Mouse (Mus musculus) hindbrain, postnatal 0 days (tissue): ENCODE data around the gene Mrps34. TPM values are rescaled to one million over a fixed set of nuclear protein-coding genes. Genes with fewer than 3 reads are reported as not detected.

ENCODE experiments used
- ATAC-seq: fragments of 200-750 bp; cut with Nextera tagmentation; 2 replicates; pipeline ENCODE4 v1.8.0; 2017; ENCODE audit warnings: mild to moderate bottlenecking, moderate TSS enrichment, moderate library complexity
- DNase-seq: peaks from one replicate; pipeline ENCODE4 v3.0.0-alpha.2; 2015; ENCODE audit warnings: low spot score
- H3K27ac ChIP-seq: fragments of 300-500 bp; sonication (generic); 2 replicates; pipeline ENCODE4 v1.5.1; 2014; ENCODE audit warnings: mild to moderate bottlenecking
- H3K27me3 ChIP-seq: fragments of 300-500 bp; sonication (generic); 2 replicates; pipeline ENCODE4 v1.6.1; 2014; ENCODE audit warnings: low read length, mixed read lengths; ENCODE audit not compliant: insufficient read depth
- H3K36me3 ChIP-seq: fragments of 300-500 bp; sonication (generic); 2 replicates; pipeline ENCODE4 v1.6.1; 2014; ENCODE audit warnings: low read length, mixed read lengths; ENCODE audit not compliant: insufficient read depth
- H3K4me1 ChIP-seq: fragments of 300-500 bp; sonication (generic); 2 replicates; pipeline ENCODE4 v1.6.1; 2014; ENCODE audit warnings: antibody characterized with exemption, low read length, mixed read lengths; ENCODE audit not compliant: insufficient read depth
- H3K4me2 ChIP-seq: fragments of 300-500 bp; sonication (generic); 2 replicates; pipeline ENCODE4 v1.6.1; 2014; ENCODE audit warnings: low read depth, mild to moderate bottlenecking, low read length, moderate library complexity, mixed read lengths
- H3K4me3 ChIP-seq: fragments of 300-500 bp; sonication (generic); 2 replicates; pipeline ENCODE4 v1.5.1; 2014; ENCODE audit warnings: low read length
- H3K9ac ChIP-seq: fragments of 300-500 bp; sonication (generic); replicated peaks from 2 replicates; pipeline ENCODE4 v1.6.1; 2014; ENCODE audit warnings: mild to moderate bottlenecking, low read length, moderate library complexity, mixed read lengths
- H3K9me3 ChIP-seq: fragments of 300-500 bp; sonication (generic); 2 replicates; pipeline ENCODE4 v1.6.1; 2016; ENCODE audit warnings: low read length, mixed read lengths
- CTCF ChIP-seq: IDR thresholded peaks from 2 replicates; pipeline ENCODE4 v1.5.1; 2016; ENCODE audit warnings: antibody characterized with exemption, control low read depth, low read depth
- WGBS: fragments of 180-500 bp; shearing (Covaris S2); extraction: QIAGEN DNeasy Blood & Tissue Kit; methylation state at CpG from one replicate; pipeline ENCODE4 v1.1.7; 2014; 5-methylcytosine and 5-hydroxymethylcytosine counted together
- polyA plus RNA-seq: library from polyadenylated mRNA; unstranded; fragments of >200 nt; fragmentation: Nextera tagmentation; extraction: Ambion mirVana; gene quantifications from 2 replicates; pipeline ENCODE4 v1.2.1, GENCODE M21; 2015
- total RNA-seq: library from RNA; depleted of rRNA; stranded (reverse); fragments of >200 nt; gene quantifications from 2 replicates; pipeline ENCODE4 v1.2.3, GENCODE M21; 2014

Gene Mrps34
- total and polyA plus RNA-seq, 2 experiments from 2014 or later = 37.8 to 124 TPM

- Histone ChIP-seq H3K36me3 (peaks cover 93% of the 10 kb centered on the region), H3K4me2 (no peak overlapping the region), H3K9me3 (no peaks in the 10 kb centered on the region), H3K4me1 (no peaks in the 10 kb centered on the region), H3K27me3 (no peaks in the 10 kb centered on the region), H3K9ac (no peak overlapping the region), H3K4me3 (no peak overlapping the region), H3K27ac (no peak overlapping the region)
- WGBS = 82% methylated on average over 2 of the region's 2 CpGs
- ATAC-seq = no peak
- no peak for DNase-seq
- TF ChIP-seq CTCF = no peak
Measured at GRCm38 (mm10) chr17:24907591-24907990, 12.7 kb downstream of the Mrps34 start.

DNA sequence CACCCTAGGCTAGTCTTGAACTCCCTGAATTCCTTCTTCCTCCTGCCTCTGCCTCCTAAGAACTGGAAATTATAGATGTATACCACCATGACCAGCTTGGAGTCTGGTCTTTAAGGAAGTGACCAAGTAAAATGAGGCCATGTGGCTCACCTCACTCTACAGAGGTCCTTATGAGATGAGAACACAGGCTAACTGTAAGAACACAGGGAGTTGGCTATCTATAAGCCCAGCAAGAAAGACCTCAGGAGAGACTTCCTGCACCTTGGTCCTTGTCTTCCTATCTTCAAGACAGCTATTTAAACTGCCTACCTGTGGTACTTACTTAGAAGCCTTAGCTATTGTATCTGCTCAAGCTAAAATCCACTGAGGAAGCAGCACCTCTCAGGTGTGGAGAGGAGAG is 19.1 kb downstream of the Mrps34 start:
- ATAC-seq (no peak), DNase-seq (no peak)
- peaks cover 91% of the 10 kb centered on the region for H3K36me3 ChIP-seq
- H3K27ac ChIP-seq = no peak overlapping the region
- H3K4me2 ChIP-seq = no peak overlapping the region
- H3K27me3 ChIP-seq = no peaks in the 10 kb centered on the region
- H3K4me3 ChIP-seq = no peak overlapping the region
- H3K9me3 ChIP-seq = no peaks in the 10 kb centered on the region
- no peak overlapping the region for H3K9ac ChIP-seq
- H3K4me1 ChIP-seq = no peaks in the 10 kb centered on the region
- TF ChIP-seq CTCF = no peak

DNA sequence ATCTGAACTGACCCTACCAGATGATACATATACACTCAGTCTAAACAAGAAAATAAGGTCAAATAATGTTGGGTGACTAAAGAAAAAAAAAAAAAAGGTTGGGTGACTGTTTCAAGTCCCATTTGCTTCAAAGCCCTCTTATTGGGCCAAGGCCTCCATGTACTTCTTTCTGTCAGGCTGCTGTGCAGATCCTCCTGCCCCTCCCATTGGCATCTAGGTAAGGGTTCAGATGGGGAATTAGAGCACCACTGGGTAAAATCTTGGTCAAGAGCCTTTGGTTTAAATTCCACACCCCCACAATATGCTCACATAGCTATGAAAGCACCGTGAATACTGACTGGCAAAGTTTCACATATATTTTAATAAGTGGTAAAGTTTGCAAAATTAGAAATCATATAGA is 28.3 kb downstream of the Mrps34 start:
- peaks cover 78% of the 10 kb centered on the region for H3K36me3 ChIP-seq
- no peak overlapping the region for H3K9ac ChIP-seq
- 94% methylated on average over 1 of the region's 1 CpGs for WGBS
- no peak for TF ChIP-seq CTCF
- H3K4me3 ChIP-seq = no peak overlapping the region
- H3K27me3 ChIP-seq = no peaks in the 10 kb centered on the region
- H3K4me1 ChIP-seq = no peaks in the 10 kb centered on the region
- no peak overlapping the region for H3K4me2 ChIP-seq
- no peak overlapping the region for H3K27ac ChIP-seq
- no peaks in the 10 kb centered on the region for H3K9me3 ChIP-seq
- ATAC-seq = no peak
- DNase-seq = no peak

- H3K9me3 ChIP-seq = no peaks in the 10 kb centered on the region
- no peaks in the 10 kb centered on the region for H3K27me3 ChIP-seq
- 89% methylated on average over 1 of the region's 1 CpGs for WGBS
- no peak for ATAC-seq
- no peak overlapping the region for H3K27ac ChIP-seq
- TF ChIP-seq CTCF = no peak
- peaks cover 22% of the 10 kb centered on the region for H3K36me3 ChIP-seq
- no peak overlapping the region for H3K4me2 ChIP-seq
- H3K9ac ChIP-seq = no peak overlapping the region
- no peaks in the 10 kb centered on the region for H3K4me1 ChIP-seq
- H3K4me3 ChIP-seq = no peak overlapping the region
- DNase-seq = no peak
Measured at GRCm38 (mm10) chr17:24929506-24929905, 34.6 kb downstream of the Mrps34 start.

DNA sequence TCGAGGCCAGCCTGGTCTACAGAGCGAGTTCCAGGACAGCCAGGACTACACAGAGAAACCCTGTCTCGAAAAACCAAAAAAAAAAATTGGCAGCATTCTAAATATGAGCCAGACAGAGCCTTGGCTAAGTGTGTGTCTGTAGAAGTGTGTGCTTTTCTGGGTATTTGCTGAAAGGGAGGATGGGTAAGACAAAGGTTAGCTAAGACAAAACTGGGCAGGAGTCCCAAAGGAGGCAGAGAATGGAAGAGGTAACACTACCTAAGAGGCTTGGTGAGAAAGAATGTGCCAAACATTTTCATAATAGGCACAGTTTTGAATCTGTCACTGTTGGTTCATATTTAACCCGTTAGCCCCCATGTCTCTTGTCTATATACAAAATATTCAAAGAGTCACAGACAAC is 37.5 kb downstream of the Mrps34 start:
- peaks cover 13% of the 10 kb centered on the region for H3K4me1 ChIP-seq
- DNase-seq (no peak), ATAC-seq (no peak)
- no peak for TF ChIP-seq CTCF
- no peak overlapping the region for H3K27ac ChIP-seq
- H3K4me3 ChIP-seq = no peak overlapping the region
- H3K9me3 ChIP-seq = no peaks in the 10 kb centered on the region
- H3K4me2 ChIP-seq = no peak overlapping the region
- no peaks in the 10 kb centered on the region for H3K27me3 ChIP-seq
- H3K36me3 ChIP-seq = peaks cover 3% of the 10 kb centered on the region; the same call in 1 of the 2 replicates
- 90% methylated on average over 4 of the region's 4 CpGs for WGBS
- no peak overlapping the region for H3K9ac ChIP-seq

GRCm38 (mm10) chr17:24933163-24933562 is 38.2 kb downstream of the Mrps34 start:
- 54% methylated on average over 4 of the region's 4 CpGs for WGBS
- no peak for ATAC-seq
- no peak overlapping the region for H3K9ac ChIP-seq

DNA sequence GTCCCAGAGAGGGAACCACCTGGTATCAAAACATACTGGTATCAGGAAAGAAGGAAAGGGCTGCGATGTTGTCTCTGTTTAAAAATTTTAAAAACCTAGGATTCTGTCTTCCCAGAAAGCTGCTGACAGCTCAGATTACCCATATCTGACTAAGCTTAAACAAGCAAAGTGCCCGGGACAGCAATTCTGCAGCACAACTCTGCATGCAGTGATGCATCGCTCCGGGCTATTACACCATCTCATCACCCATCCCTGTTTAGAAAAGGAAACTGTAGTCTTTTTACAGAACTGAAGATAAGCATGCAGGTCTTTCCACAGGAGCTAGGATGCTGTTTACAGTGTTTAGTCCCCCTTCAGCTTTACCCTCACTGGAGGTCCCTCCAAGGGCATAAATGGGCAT is 40.0 kb downstream of the Mrps34 start:
- 82% methylated on average over 4 of the region's 4 CpGs for WGBS
- TF ChIP-seq CTCF = no peak
- H3K9me3 ChIP-seq = no peaks in the 10 kb centered on the region
- peaks cover 13% of the 10 kb centered on the region for H3K4me1 ChIP-seq
- no peak for DNase-seq
- H3K4me2 ChIP-seq = peak overlapping the region; percentile 77
- no peaks in the 10 kb centered on the region for H3K27me3 ChIP-seq
- no peak for ATAC-seq
- H3K9ac ChIP-seq = peak overlapping the region; percentile 83
- peak overlapping the region; percentile 83 for H3K4me3 ChIP-seq
- no peak overlapping the region for H3K27ac ChIP-seq
- H3K36me3 ChIP-seq = no peaks in the 10 kb centered on the region

More at GRCm38 (mm10) chr17:24933163-24933562, 38.2 kb downstream of the Mrps34 start:
- no peaks in the 10 kb centered on the region for H3K9me3 ChIP-seq
- H3K27ac ChIP-seq = no peak overlapping the region
- no peak overlapping the region for H3K4me3 ChIP-seq
- no peak for TF ChIP-seq CTCF
- no peak for DNase-seq
- H3K36me3 ChIP-seq = no peaks in the 10 kb centered on the region
- no peaks in the 10 kb centered on the region for H3K27me3 ChIP-seq
- H3K4me1 ChIP-seq = peaks cover 13% of the 10 kb centered on the region
- H3K4me2 ChIP-seq = no peak overlapping the region
